Mouse (Mus musculus) gastrocnemius, postnatal 10 days (tissue): ENCODE data around the gene G6pc. TPM values are rescaled to one million over a fixed set of nuclear protein-coding genes. Genes with fewer than 3 reads are reported as not detected.
"Not testable (repeated sequence)": the region's sequence is repeated elsewhere in the genome, so short reads cannot be mapped to it uniquely, and the experiment has no call there.

ENCODE experiments used
- DNase-seq: peaks from one replicate; pipeline ENCODE4 v3.0.0; 2021; ENCODE audit warnings: mixed read lengths
- total RNA-seq, 2 experiments: library from RNA; stranded (reverse); gene quantifications; 2 replicates each; pipeline ENCODE4 v1.2.3; 2021

G6pc gene
- total RNA-seq, 2 experiments from 2014 or later: 0.14 TPM; not detected in 1

- no peak for DNase-seq
Observed at GRCm38 (mm10) chr11:101357505-101358182, 9.7 kb upstream of the G6pc start.

GRCm38 (mm10) chr11:101359776-101360175, 7.6 kb upstream of the G6pc start:
- DNase-seq: no peak

- DNase-seq: no peak
Observed at GRCm38 (mm10) chr11:101360651-101361113, 6.7 kb upstream of the G6pc start.

GRCm38 (mm10) chr11:101364531-101364931, 2.8 kb upstream of the G6pc start:
- no peak for DNase-seq

DNA sequence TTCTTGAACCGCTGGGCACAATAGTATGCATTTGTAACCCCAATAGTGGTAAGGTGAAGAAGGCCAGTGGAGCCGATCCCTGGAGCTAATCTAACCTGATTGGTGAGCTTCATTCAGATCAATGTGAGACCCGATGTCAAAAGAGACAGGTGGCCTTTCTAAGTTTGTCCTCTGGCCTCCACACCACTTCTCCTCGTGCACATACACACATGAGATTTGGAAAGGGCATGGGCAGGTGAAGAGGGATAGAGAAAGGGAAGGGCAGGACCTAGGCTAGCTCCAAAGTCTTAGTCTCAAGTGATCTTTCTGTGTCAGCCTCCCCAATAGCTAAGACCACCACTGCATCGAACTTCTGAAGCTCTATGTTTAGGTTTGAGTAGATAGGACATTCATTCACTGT, 2.8 kb downstream of the G6pc start:
- no peak for DNase-seq

DNA sequence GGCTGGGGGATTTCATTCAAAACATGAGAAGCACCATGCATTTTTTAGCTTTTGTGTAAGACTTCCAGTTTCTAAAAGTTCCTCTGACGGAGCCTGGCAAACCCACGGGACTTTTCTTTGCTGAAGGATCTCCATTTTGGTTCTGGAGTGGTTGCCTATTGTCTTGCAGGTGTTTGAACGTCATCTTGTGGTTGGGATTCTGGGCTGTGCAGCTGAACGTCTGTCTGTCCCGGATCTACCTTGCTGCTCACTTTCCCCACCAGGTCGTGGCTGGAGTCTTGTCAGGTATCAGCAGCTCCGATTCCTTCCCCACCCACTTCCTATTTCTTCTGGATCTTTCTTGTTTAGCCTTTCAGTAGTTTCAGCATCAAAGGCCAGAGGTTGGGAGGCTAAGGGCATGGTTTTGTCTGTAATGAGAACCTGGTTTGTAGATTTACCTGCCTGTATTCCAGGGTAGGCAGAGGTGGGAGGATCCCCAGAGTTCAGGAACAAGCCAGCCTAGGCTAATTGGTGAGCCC, 7.1 kb downstream of the G6pc start:
- no peak for DNase-seq

DNA sequence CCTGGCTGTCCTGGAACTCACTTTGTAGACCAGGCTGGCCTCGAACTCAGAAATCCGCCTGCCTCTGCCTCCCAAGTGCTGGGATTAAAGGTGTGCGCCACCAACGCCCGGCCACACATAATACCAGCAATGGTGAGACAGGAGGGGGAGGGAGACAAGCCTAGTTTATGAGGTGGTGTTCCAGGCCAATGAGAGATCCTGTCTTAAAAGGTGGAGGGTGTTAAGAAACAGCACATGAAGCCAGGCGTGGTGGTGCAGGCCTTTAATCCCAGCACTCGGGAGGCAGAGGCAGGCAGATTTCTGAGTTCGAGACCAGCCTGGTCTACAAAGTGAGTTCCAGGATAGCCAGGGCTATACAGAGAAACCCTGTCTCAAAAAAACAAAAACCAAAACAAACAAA, 10.8 kb downstream of the G6pc start:
- not testable (repeated sequence) for DNase-seq

DNA sequence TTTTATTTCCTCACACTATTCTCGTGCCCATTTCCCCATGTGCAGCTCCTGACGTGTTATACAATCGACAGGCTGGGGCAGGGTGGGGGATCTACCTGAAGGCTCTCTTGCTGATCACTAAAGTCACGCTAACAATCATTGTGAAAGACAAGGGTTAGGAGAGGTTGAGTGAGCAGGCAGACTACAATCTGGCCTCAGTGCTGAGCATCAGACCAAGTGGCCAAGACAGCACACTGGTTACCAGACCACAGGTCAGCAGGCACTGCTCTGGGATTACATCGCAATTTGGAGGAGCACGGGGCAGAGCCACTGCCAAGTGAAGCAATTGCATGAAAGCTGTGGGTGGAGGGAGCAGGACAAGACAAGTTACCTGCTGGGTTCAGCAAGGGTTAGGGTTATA, 11.6 kb downstream of the G6pc start:
- DNase-seq: no peak

DNA sequence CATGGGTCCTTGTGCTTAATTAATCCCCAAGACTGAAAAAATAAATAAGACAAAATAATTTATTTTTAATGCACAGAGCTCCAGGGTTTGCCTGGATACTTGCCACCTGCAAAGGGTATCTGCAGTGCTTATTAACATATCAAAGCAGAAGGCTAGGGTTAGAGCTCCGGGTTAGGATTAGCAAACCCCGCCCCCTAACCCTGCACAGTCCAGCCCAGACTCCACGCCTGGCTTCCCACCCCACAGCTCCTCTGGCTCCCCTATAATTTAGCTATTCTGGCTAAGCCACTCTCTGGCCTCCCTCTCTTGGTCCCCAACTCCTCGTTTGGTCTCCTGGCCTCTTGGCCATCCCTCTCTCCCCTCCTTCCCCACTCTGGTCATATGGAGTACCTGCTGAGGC, 14.5 kb downstream of the G6pc start:
- no peak for DNase-seq

DNA sequence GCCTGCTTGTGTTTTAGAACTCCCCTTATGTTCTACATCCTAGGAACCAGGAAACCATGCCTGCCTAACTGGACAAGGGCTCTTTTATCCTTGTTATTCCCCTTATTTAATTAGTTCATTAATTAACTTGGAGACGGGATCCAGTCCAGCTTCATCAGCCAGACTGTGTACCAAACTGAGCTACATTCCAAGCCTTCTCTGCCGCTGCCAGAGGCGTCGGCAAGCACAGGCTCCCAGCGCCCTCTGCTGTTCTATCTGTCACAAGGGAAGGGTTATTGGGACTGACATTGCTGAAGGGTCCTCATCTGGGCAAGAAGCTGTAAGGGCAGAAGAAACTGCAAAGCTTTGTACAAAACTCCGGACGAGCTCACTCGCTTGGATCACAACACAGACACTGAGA, 27.7 kb downstream of the G6pc start:
- DNase-seq: peak; percentile 78

GRCm38 (mm10) chr11:101415306-101415705, 47.9 kb downstream of the G6pc start:
- no peak for DNase-seq

DNA sequence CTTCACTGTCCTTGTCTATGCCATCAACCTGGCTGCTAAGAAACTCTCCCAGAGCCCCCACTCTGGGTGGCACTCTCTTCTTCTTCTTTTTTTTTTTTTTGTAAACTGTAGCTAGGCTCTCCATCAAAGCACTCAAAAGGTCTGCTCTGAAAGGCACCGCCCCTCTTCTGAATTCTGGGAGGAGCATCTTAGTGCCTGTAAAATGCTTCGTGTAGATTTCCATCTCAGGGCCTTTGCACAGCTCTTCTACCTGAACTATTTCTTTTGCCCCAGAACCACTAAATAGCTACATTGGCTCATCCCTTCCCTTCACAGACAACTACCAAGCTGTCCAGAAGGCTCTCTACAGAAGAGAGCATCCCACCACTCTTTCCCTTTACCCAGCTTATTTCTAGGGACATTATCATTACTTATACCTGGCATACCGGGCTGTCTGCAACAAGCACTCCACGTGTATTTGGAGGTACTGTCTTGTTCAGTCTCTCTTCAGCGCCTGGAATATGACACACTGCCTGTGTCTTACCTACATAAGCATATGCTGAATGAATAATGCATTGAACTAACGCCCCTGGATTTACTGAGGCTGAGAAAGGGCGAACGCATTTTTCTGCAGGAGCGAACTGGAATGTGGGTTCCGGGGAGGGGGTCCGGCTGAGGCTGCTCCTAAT, 49.2 kb downstream of the G6pc start:
- no peak for DNase-seq

DNA sequence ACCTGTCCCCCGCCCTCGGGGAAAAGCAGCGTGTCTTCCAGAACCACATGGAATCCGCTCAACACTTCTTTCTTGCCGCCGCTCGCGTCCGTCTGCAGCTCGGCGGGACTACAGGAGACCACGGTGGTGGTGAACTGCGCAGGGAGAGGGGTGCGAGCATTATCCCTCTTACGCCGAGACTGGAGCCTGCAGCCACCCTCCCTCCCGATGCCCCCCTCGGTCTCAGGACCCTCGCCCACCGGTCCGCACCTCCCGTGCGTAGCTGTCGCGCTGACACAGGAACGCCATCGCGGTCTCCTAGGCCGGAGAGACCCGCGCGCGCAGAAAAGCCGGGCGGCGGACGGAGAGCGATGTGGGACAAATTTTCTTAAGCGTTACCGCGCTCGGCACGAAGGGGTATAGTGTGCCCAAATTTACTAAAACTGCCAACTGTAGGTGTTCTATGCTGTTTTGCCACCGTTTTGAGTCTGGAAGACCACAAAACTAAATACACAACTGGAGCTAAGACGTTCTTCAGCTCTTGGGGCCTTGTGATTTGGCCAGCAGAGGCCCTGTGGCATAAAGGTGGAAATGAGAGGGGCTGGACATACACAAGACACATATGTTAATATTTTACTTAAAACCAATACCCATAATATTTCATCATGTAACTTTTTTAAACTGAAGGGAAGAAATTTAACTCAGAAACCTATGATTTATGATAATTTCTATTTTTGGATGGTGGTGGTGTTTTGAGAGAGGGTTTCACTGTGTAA, 49.9 kb downstream of the G6pc start, which contains the start of gene Aarsd1:
Gene Aarsd1, minus strand, starts transcription at position 515 of the 755 bp plus-strand sequence.
- peak; percentile 93 for DNase-seq

GRCm38 (mm10) chr11:101418991-101419390, 51.6 kb downstream of the G6pc start:
- no peak for DNase-seq

- no peak for DNase-seq
Observed at GRCm38 (mm10) chr11:101419610-101420009, 52.2 kb downstream of the G6pc start.

DNA sequence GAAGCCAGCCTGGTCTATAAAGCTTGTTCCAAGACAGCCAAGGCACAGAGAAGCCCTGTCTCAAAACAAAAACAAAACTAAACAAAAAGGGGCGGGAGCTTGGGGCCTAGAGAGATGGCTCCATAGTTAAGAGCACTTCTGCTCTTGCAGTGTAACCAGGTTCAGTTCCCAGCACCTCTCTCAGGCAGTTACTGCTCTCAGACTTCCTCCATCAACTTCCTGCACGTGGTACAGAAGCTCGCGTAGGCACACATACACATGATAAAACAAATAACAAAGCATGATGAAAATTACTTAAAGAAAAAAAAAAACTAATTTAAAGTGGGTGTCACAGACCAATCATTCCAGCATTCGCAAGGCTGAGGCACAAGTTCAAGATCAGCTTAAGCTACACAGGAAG, 52.8 kb downstream of the G6pc start:
- DNase-seq: no peak

GRCm38 (mm10) chr11:101424105-101424851, 56.9 kb downstream of the G6pc start, which contains the start of gene Gm27029:
Gene Gm27029, minus strand, starts transcription at chr11:101424796.
- peak; percentile 25 for DNase-seq

GRCm38 (mm10) chr11:101424925-101425813, 57.8 kb downstream of the G6pc start, which contains the start of the genes Rundc1 and Ptges3l:
Gene Rundc1, plus strand, starts transcription at chr11:101425085.
Gene Ptges3l, minus strand, starts transcription at chr11:101425333.
- peak; percentile 100 for DNase-seq

DNA sequence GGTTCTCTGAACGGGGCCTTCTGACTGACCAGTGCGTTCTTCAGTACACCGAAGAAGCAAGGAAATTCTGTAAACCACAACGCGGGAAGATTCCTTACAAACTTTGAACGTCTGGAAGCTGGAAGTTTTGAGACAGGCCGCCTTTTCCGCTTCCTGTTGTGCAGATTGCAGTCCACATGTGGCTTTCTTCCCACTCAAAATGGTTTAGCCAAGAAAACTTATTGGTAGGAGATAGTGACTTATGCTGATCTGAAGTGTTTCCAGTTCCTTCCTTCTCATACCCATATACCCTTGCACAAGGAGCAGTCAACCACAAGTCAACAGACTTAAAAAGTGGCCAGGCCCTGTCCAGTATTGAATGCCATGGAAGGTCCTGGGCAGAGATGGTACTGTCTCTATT, 58.8 kb downstream of the G6pc start:
- DNase-seq: no peak
